Comparison of ENCODE assay signal across 25 mouse cellular contexts in the genomic region with DNA sequence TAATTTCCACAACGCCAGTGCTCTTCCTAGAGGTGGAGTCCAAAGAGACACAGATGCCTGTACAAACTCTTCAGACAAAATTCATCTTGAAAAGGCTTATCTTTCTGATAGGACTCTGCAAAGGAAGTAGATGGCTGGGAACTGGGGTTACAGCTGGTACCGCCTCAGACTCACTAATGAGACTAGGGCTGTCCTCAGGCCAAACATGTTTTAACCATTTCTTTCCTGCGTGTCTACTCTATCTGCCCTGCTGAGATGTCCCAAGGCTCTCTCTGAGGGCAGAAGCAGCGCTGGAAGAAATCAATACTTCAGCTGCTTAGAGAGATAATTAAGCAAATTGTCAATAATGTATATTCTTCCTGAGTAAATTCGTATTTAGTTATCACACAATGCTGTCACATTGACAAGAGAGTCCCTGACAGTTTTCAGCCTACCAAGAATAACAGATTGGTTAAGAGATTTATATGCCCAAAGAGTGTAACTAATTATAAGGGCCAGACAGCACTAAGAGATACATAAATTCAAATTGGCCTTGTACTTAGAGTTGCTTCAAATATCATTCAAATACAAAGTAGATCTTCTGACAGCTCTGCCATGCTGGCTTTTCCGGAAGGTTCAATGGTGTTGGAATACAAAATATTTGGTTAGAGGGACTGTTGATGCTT.
DNase-seq lines count a peak whose midpoint lies in the region; ATAC-seq and TF ChIP-seq lines count a peak whose summit lies in the region.
"Had no signal": no experiment of that assay in that cellular context is flagged by ENCODE, and none has a peak within 500 bp of the region (broad histone marks: within the 10 kb centered on the region; RNA-seq: fewer than 3 reads in every experiment).

No protein-coding gene starts in this region.

- no peaks in the 10 kb centered on the region for H3K36me3 ChIP-seq in forebrain, embryonic 16.5 days (ENCODE audit: control insufficient read depth, insufficient read depth)
- H3K36me3 ChIP-seq in forebrain, embryonic 11.5 days (ENCODE audit: control insufficient read depth, insufficient read depth, low read length), result no peaks in the 10 kb centered on the region
- H3K36me3 ChIP-seq in midbrain, embryonic 11.5 days (ENCODE audit: control insufficient read depth, insufficient read depth, low read length), result no peaks in the 10 kb centered on the region
- no peaks in the 10 kb centered on the region for H3K36me3 ChIP-seq in midbrain, postnatal 0 days (ENCODE audit: insufficient read depth, low read length)
- no peaks in the 10 kb centered on the region for H3K36me3 ChIP-seq in midbrain, embryonic 16.5 days (ENCODE audit: control insufficient read depth, insufficient read depth, low read length)
- H3K36me3 ChIP-seq: embryonic facial prominence, embryonic 15.5 days; forebrain, embryonic 10.5 days; G1E; heart, embryonic 10.5 days; hindbrain, embryonic 13.5 days had no signal

- H3K4me2 ChIP-seq in forebrain, embryonic 16.5 days (ENCODE audit: low read length), result no peak overlapping the region
- no peak overlapping the region for H3K4me2 ChIP-seq in forebrain, embryonic 11.5 days (ENCODE audit: low read depth, low read length, severe bottlenecking)
- H3K4me2 ChIP-seq in midbrain, embryonic 11.5 days, result no peak overlapping the region
- H3K4me2 ChIP-seq in midbrain, postnatal 0 days (ENCODE audit: low read depth, low read length, poor library complexity, severe bottlenecking), result no peak overlapping the region
- H3K4me2 ChIP-seq in midbrain, embryonic 16.5 days (ENCODE audit: low read length), result no peak overlapping the region
- H3K4me2 ChIP-seq: embryonic facial prominence, embryonic 15.5 days; hindbrain, embryonic 13.5 days had no signal

- no peaks in the 10 kb centered on the region for H3K9me3 ChIP-seq in forebrain, embryonic 16.5 days (ENCODE audit: control insufficient read depth, low read length)
- H3K9me3 ChIP-seq in forebrain, embryonic 11.5 days (ENCODE audit: control insufficient read depth, low read length), result no peaks in the 10 kb centered on the region
- H3K9me3 ChIP-seq in midbrain, embryonic 11.5 days (ENCODE audit: control insufficient read depth, low read length), result no peaks in the 10 kb centered on the region
- no peaks in the 10 kb centered on the region for H3K9me3 ChIP-seq in midbrain, postnatal 0 days (ENCODE audit: low read length)
- no peaks in the 10 kb centered on the region for H3K9me3 ChIP-seq in midbrain, embryonic 16.5 days (replicated peaks; ENCODE audit: control insufficient read depth, low read length, poor library complexity, severe bottlenecking)
- H3K9me3 ChIP-seq: embryonic facial prominence, embryonic 15.5 days; forebrain, embryonic 10.5 days; G1E; heart, embryonic 10.5 days; hindbrain, embryonic 13.5 days had no signal

- H3K4me1 ChIP-seq in forebrain, embryonic 16.5 days (replicated peaks; ENCODE audit: control insufficient read depth, insufficient read depth, low read length), result 0 out of 2 replicates have a peak, but pooled peaks cover 3% of the 10 kb centered on the region
- H3K4me1 ChIP-seq in forebrain, embryonic 11.5 days (replicated peaks; ENCODE audit: control insufficient read depth, insufficient read depth, low read length), result no peaks in the 10 kb centered on the region
- no peaks in the 10 kb centered on the region for H3K4me1 ChIP-seq in midbrain, embryonic 11.5 days (ENCODE audit: control insufficient read depth, insufficient read depth, low read length)
- H3K4me1 ChIP-seq in midbrain, postnatal 0 days (ENCODE audit: insufficient read depth, low read length), result no peaks in the 10 kb centered on the region
- H3K4me1 ChIP-seq in midbrain, embryonic 16.5 days (ENCODE audit: control insufficient read depth, insufficient read depth, low read length), result no peaks in the 10 kb centered on the region; the same call in 1 of the 2 replicates
- H3K4me1 ChIP-seq: embryonic facial prominence, embryonic 15.5 days; forebrain, embryonic 10.5 days; hindbrain, embryonic 13.5 days had no signal

- H3K27ac ChIP-seq in forebrain, embryonic 16.5 days (ENCODE audit: low read length), result no peak overlapping the region
- no peak overlapping the region for H3K27ac ChIP-seq in forebrain, embryonic 11.5 days (ENCODE audit: low read depth, low read length)
- H3K27ac ChIP-seq in midbrain, embryonic 11.5 days (ENCODE audit: low read depth, low read length), result no peak overlapping the region
- no peak overlapping the region for H3K27ac ChIP-seq in midbrain, postnatal 0 days (ENCODE audit: low read depth, low read length)
- H3K27ac ChIP-seq in midbrain, embryonic 16.5 days (ENCODE audit: low read length), result no peak overlapping the region
- H3K27ac ChIP-seq: embryonic facial prominence, embryonic 15.5 days; forebrain, embryonic 10.5 days; gastrocnemius, adult 2 months; heart, embryonic 10.5 days; hindbrain, embryonic 13.5 days had no signal

- no peak overlapping the region for H3K9ac ChIP-seq in forebrain, embryonic 16.5 days (replicated peaks; ENCODE audit: low read depth, low read length)
- no peak overlapping the region for H3K9ac ChIP-seq in forebrain, embryonic 11.5 days (ENCODE audit: low read length)
- H3K9ac ChIP-seq in midbrain, embryonic 11.5 days (ENCODE audit: low read length), result no peak overlapping the region
- no peak overlapping the region for H3K9ac ChIP-seq in midbrain, postnatal 0 days (replicated peaks; ENCODE audit: low read length, poor library complexity, severe bottlenecking)
- no peak overlapping the region for H3K9ac ChIP-seq in midbrain, embryonic 16.5 days (ENCODE audit: low read depth, low read length)
- H3K9ac ChIP-seq: embryonic facial prominence, embryonic 15.5 days; hindbrain, embryonic 13.5 days had no signal

- peak; percentile 36; the same call in 1 of the 2 replicates for ATAC-seq in forebrain, embryonic 16.5 days
- no peak for ATAC-seq in forebrain, embryonic 11.5 days (replicated peaks; ENCODE audit: low FRiP score)
- ATAC-seq in midbrain, embryonic 11.5 days (ENCODE audit: low FRiP score), result peak; percentile 70
- no peak for ATAC-seq in midbrain, postnatal 0 days (ENCODE audit: low FRiP score)
- ATAC-seq in midbrain, embryonic 16.5 days, result peak; percentile 51; the same call in 1 of the 2 replicates
- ATAC-seq: CD4-positive, CD25-positive, alpha-beta regulatory T cell, adult 4 months had no signal

- H3K27me3 ChIP-seq in forebrain, embryonic 16.5 days (replicated peaks; ENCODE audit: control insufficient read depth, insufficient read depth, low read length), result no peaks in the 10 kb centered on the region
- no peaks in the 10 kb centered on the region for H3K27me3 ChIP-seq in forebrain, embryonic 11.5 days (ENCODE audit: control insufficient read depth, insufficient read depth, low read length)
- H3K27me3 ChIP-seq in midbrain, embryonic 11.5 days (ENCODE audit: control insufficient read depth, insufficient read depth, low read length), result no peaks in the 10 kb centered on the region
- no peaks in the 10 kb centered on the region for H3K27me3 ChIP-seq in midbrain, postnatal 0 days (ENCODE audit: insufficient read depth, low read length)
- H3K27me3 ChIP-seq in midbrain, embryonic 16.5 days (ENCODE audit: control insufficient read depth, insufficient read depth, low read depth, low read length), result no peaks in the 10 kb centered on the region
- H3K27me3 ChIP-seq: embryonic facial prominence, embryonic 15.5 days; hindbrain, embryonic 13.5 days had no signal

- 57% methylated on average over 6 of the region's 6 CpGs for WGBS in forebrain, embryonic 16.5 days
- 78% methylated on average over 6 of the region's 6 CpGs for WGBS in forebrain, embryonic 11.5 days
- WGBS in midbrain, embryonic 11.5 days, result 78% methylated on average over 6 of the region's 6 CpGs
- 54% methylated on average over 6 of the region's 6 CpGs for WGBS in midbrain, postnatal 0 days
- WGBS in midbrain, embryonic 16.5 days, result 61% methylated on average over 6 of the region's 6 CpGs

- no peak for DNase-seq in forebrain, embryonic 11.5 days (ENCODE audit: low spot score)
- no peak for DNase-seq in midbrain, embryonic 11.5 days (ENCODE audit: low spot score, missing footprints)
- no peak for DNase-seq in midbrain, postnatal 0 days (ENCODE audit: low spot score)
- DNase-seq in right cerebral cortex, adult 2 months (ENCODE audit: low spot score in 2 of 2), result no peak
- DNase-seq in neural tube, embryonic 10.5 days (ENCODE audit: extremely low spot score, low spot score), result no peak
- DNase-seq: adrenal gland, adult 8-10 months; adrenal gland, postnatal 36 days; B cell, adult 2 months; cerebellum, adult 11 months; cerebellum, adult 8-10 months; cerebellum, postnatal 14 days; embryo, embryonic 11 days; gastrocnemius, adult 2 months; gastrocnemius, postnatal 25 days; heart, postnatal 10 days; heart, postnatal 4 days had no signal

- no peak for TF ChIP-seq CTCF in midbrain, postnatal 0 days (IDR thresholded peaks at IDR 0.05)

- no peak overlapping the region for H3K4me3 ChIP-seq in forebrain, embryonic 16.5 days (replicated peaks; ENCODE audit: low read length)
- no peak overlapping the region for H3K4me3 ChIP-seq in forebrain, embryonic 11.5 days (ENCODE audit: low read depth, low read length)
- no peak overlapping the region for H3K4me3 ChIP-seq in midbrain, embryonic 11.5 days (ENCODE audit: low read depth, low read length)
- H3K4me3 ChIP-seq in midbrain, postnatal 0 days (ENCODE audit: low read depth, low read length), result no peak overlapping the region
- H3K4me3 ChIP-seq in midbrain, embryonic 16.5 days (ENCODE audit: low read depth, low read length), result no peak overlapping the region
- H3K4me3 ChIP-seq: embryonic facial prominence, embryonic 15.5 days; erythroblast, embryonic 14.5 days; forebrain, embryonic 10.5 days; gastrocnemius, adult 2 months; heart, embryonic 10.5 days; hindbrain, embryonic 13.5 days had no signal

Comparison
In these comparisons a context has a peak if more than half of its experiments do, and no peak if none do; other contexts are left out.
1. ATAC-seq: peak in forebrain, embryonic 16.5 days (single experiment), midbrain, embryonic 11.5 days (single experiment) and midbrain, embryonic 16.5 days (single experiment); none in forebrain, embryonic 11.5 days (single experiment) and midbrain, postnatal 0 days (single experiment).